Mouse (Mus musculus): ENCODE measurements at regions not wholly inside any gene's neighbourhood (a gene's known extent, or its start where the extent isn't known, plus 50 kb on each side); places are given as distances from the start of the nearest gene placed in this dataset.

DNA sequence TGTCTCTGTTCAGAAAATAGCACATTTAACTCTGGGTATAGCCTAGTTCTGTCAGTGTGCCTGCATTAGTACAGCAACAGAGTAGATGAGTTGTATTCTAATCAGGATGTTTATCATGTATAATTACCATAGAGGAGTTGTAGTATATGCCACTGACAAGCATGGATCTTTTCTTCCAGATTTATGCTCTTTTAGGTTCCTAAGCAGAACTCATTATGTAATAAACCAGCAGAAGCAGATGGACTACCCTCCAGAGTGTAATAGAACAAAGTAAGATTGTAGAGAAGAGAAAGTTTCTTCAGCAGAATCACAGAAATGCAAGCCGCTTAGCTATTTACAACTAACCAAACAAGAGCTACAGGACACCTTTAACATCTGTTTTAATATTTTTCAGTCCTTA, 517.2 kb upstream of the Epha5 start:
- peak; percentile 96 for ATAC-seq (ENCODE audit: low TSS enrichment)

DNA sequence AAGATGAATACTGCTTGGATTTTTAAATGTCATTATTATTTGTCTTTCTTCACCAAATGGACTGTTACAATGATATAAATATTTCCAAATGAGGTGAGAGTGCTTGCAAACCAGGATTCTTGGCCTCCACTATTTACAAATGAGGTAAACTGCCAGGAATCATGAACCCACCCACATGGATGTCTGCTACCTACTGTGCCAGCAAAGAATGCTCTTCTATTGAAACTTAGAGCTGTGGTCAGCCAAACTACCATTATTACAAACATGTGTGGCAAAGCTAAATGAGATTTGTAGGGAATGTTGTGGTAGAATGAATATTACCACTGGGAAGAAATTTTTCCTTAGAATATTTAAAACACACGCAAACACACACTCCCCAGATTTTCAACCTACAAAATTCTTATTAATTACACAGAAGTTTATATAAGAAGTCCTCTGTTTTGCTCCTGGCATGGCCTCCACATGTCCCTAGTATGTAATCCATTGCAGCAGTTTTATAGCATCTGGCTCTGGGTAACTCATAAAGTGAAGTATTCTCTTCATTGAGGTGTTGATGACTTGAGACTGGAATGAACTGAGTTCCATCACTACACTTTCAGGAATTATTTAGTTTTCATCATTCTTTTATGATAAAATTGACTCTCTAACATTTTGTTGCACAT, 500.6 kb upstream of the Epha5 start:
- ATAC-seq (ENCODE audit: low TSS enrichment) = no peak

DNA sequence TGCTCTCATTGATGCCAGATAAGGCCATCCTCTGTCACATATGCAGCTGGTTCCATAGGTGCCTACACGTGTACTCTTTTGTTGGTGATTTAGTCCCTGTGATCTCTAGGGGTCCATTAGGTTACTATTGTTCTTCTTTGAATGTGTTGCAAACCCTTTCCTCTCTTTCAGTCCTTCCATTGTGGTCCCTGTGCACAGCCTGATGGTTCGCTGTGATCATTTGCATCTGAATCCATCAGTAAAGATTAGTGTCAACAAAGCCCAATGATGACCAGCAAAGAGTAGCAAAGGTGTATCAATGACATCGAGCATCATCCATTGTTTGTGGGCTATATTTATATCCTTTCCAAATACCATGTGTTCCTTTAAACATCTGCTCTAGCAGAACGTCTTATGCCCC, 484.5 kb upstream of the Epha5 start:
- no peak for ATAC-seq (ENCODE audit: low TSS enrichment)

DNA sequence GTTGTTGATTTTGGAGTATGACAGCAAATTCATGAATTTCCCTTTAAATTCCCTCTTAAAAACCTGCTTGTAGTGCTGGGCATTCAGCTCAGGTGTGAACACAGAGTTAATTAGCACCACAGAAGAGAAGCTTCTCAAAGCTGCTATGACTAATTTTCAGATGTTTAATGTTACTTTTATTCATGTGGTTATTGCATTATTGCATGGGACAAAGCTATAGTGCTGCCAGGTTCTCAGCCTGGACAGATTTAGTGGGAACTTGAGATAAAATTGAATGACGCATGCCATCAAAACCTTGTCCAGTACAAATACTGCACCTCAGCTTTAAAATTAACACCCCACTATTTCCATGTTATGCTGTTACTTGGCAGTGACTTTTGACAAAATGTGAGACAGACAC, 480.4 kb upstream of the Epha5 start:
- no peak for ATAC-seq (ENCODE audit: low TSS enrichment)

DNA sequence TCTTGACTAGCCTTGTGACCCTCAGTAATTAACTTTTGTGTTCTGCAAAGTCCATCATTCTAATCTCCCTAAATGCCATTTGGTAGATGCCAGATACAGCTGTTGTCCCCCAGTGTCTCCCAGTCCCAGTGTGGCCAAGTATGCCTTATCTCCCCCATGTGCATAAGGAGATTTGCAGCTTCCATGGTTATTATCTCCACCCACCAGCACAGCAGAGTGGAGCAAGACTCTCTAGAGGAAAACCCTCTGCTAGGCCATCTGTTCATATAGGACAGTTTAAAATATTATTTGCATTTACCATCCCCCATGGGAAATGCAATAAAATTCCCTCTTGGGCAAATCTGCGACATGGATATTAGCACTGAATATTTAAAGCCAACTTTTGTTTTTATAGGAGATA, 436.4 kb upstream of the Epha5 start:
- 0 out of 2 replicates have a peak, but pooled peaks have one; percentile 44 for ATAC-seq (ENCODE audit: low TSS enrichment)

DNA sequence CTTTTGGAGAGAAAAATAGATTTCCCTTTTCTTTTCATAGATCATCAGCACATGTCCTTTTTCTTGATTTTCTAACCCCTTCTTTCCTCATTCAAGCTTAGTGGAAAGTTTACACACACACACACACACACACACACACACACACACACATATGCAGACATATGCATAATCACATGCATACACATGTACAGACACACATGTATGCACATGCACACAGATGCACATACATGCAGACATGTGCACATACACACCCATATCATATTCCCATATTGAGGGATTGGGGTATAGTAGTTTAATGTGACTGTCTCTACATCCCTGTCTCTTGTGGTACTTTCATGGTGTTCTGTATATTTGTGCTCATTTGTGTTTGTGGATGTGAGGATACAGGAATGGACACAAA, 432.0 kb upstream of the Epha5 start:
- no peak for ATAC-seq (ENCODE audit: low TSS enrichment)

DNA sequence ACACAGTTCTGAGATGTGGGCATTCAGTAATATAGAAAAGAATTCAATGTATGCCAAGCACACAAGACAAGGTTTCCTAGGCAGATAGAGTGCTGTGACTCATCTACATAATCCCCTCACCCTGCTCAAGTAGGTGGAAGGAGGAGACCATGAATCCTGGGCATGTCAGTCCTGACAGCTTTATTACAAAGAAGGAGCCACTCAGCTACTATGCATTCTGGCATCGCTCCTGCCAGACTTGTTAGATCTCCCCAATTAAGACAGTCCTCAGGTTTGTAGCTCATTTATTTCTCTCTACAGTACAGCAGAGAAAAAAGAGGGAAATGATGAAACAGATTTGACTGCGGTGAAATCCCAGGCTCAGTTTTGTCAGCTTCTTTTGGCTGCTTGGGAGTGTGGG, 431.6 kb upstream of the Epha5 start:
- peak; percentile 95 for ATAC-seq (ENCODE audit: low TSS enrichment)

DNA sequence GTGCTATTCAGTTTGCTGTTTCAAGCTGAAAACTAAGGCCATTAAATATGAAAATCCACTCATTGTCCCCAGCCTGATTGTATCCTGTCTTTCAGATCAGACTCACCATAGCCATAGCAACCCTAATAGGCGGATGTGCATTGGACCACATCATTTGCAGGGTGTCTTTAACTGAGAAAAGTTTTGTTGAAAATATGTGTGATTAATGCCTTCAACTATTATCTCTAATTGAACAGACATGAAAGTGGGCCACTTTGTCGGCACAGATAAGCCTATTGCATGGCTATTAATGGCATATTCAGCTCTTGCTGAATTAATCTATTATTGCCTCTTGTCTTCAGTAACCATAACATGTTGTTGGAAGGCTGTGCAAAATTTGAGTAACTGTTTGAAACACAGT, 394.3 kb upstream of the Epha5 start:
- no peak for ATAC-seq (ENCODE audit: low TSS enrichment)

DNA sequence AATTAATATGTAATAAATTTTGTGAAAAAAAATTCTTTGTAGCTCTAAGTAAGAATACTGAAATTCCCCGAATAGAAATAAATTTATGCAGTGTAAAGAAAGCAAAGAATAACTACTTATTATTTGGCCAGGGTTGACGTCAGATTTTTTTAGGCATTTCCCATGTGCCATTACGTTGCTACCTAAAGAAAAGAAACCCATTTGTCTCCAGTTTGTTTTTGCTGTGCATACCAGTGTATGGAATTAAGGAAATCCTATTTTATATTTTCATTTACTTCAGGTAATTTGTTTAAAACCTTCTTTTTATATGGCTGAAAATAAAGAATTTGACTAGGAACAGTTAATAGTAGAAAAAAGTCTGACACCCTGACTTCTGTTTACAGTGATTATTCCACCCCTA, 393.7 kb upstream of the Epha5 start:
- no peak for ATAC-seq (ENCODE audit: low TSS enrichment)

DNA sequence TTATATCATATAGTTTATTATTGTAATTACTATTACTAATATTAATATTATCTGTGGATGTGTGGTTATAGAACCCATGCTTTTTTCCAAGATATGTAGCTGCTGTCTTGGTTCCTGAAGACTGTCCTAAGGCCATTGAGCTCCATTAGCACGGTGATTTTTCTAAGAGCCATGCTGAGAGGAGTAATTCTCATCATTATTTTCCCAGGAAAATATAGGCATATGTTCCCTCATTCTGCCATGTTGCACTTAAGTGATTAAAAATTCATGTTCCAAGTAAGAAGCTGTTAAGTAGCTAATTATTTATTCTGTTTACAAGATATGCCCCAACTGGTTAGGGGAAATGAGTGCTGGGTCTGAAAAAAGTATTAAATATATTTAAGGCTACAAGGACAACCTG, 345.4 kb upstream of the Epha5 start:
- ATAC-seq (ENCODE audit: low TSS enrichment) = no peak

DNA sequence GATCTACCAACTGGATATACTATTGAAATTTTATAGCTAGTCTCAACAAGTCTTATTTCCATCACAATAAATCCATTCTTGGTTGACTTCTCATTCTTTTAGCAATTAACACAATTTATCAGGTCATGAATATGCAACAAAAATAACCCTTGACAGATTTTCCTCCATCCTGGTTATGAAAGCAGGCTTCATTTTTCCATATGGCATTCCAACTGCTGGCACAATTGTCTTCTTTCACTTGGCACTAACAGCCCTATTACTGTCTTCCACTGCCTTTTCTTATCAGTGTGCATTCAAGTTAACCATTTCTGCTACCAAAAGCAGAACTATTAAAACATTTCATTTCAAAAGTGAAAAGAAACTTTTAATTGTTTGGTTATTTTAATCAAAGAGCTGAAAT, 334.9 kb upstream of the Epha5 start:
- ATAC-seq (ENCODE audit: low TSS enrichment) = no peak

DNA sequence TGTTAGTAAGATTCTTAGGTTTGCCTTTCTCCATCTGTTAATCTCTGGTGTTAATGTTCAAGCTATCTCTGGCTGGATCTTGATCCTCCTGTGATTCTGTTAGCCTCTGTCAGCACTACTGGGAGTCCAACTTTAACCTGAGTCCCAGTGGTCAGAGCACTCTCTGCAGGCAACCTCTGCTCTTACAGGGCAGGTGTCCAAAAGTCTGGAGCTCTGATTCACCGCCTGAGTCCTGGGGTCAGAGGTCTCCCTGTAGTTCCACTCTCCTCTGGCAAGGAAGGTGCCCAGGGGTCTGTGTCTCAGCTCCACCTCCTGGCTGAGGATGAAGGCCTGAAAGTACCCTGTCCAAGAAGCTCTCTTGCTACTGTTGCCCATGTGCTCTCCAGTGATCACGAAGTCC, 288.3 kb upstream of the Epha5 start:
- no peak for ATAC-seq (ENCODE audit: low TSS enrichment)

DNA sequence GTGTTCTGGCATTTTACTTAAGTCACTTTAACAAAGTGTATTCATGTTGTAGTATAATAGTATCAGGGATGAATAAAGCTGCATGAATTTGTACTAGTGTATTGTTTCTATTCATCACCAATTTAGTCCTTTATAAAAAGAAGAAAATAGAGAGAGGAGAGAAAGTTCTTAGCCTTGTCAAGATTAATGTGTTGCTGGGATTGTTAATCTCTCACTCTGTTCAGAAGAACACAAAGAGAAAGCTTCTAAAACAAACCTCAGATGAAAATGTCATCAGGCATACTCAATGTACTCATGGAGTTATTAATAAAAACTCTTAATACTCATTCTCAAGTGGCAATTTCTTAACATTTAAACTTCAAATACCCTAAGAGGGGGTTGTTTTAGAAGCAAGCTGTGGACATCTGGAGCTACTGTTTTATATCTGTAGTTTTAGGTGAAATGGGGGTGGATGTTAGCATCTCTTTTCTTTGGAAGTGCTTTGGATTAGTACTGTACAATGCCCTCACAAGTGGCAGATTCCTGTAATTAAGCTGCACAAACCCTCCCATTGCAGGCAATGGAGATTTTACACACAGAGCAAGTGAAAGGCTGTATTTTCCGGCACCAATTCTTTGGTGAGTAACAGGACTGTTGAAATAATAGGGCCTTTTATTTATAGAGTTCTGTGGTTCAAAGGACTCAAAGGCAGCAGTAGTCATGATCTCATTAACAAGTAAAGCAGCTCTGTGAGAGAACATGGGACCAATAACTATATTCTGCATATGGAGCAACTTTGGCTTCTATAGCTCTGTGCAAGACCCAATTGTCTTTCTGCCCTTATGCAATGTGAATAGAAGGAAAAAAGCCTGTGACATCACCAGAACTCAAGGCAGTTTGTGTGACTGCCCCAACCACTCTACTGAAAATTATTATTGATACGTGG, 273.4 kb upstream of the Epha5 start:
- no peak for ATAC-seq (ENCODE audit: low TSS enrichment)

DNA sequence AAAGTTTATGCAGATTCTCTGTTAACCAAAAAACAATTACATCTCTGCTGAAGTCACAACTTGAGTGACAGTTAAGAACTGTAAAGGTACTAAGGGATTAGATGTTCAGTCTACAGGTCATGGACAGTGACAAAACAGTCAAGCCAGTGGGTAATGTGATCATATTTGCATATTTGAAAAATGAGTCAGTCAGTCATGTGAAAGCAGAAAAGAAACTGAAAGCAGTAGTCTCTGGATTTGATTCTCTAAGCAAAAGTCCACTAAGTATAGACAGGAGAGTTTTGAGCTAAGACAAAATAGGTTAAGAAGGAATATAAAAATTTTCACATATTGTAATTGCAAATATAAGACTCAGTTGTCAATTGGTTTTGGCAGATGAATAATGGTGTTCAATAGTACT, 270.4 kb upstream of the Epha5 start:
- no peak for ATAC-seq (ENCODE audit: low TSS enrichment)

DNA sequence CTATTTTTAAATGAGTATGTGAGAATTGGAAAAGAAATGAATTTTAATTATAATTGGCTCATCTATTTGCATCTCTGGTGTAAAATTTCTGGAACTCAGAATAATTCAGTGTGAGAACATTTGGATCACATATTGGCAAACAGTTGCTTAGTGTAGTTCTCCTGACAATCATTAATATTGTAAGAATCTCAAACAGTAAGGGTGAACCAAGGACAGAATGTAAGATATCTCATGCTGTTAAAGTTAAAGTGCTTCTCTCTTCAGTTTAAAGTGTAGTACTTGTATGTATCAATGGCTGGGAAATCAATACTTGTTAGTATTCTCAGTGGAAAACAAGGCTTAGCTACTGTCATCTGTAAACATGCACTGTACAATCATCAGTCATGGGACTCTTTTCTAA, 238.0 kb upstream of the Epha5 start:
- no peak for ATAC-seq (ENCODE audit: low TSS enrichment)

DNA sequence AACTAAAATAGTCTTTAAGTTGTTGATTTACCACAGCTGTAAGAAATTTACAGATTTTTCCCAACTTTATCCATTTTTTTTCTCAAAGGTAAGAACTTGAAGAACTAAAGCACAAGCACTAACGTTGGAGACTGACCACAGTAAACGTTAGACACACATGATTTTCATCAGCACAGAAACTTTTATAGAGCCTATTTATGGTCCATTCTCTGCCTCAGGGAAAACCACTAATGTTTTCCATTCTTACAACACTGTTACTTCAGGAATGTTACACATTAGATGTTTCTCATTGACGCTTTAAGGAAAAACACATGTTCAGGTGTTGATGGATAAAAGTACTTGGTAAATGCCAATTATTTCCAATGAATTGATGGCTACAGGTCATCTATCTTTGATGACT, 218.3 kb upstream of the Epha5 start:
- no peak for ATAC-seq (ENCODE audit: low TSS enrichment)

DNA sequence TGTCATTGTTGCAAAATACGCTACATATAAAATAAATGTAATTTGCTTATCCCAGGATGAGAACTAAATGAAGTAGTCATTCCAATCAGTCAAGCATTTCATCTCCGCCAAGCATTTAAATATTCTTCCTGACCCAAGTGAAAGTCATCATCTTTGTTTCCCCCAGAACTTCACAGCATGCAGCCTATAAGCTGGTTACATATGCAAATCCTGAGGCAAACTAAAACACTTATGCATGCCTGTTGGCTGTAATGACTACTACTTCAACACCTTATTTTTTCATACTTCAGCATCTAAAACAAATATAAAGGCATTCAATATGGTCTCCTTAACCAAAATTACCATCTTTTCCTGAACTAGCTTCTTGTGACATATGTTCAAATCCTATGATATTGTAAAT, 215.7 kb upstream of the Epha5 start:
- no peak for ATAC-seq (ENCODE audit: low TSS enrichment)

DNA sequence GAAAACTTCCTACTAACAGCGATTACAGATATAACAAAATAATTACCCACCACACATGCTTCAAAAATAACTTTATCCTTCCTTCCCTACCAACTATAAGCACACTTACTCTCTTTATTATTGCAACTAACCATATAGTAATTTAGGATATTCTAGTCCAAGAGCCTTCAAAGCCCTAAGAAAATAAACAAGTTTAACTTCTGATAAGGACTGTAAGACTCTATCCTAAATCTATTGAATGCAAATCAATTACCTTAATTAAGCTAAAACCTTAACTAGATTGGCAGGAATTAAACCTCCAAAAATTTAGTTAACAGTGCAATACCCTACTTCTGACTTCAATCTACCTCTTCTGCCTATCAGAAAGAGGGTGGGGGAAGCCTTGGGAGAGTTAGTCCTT, 201.0 kb upstream of the Epha5 start:
- ATAC-seq (ENCODE audit: low TSS enrichment) = no peak

DNA sequence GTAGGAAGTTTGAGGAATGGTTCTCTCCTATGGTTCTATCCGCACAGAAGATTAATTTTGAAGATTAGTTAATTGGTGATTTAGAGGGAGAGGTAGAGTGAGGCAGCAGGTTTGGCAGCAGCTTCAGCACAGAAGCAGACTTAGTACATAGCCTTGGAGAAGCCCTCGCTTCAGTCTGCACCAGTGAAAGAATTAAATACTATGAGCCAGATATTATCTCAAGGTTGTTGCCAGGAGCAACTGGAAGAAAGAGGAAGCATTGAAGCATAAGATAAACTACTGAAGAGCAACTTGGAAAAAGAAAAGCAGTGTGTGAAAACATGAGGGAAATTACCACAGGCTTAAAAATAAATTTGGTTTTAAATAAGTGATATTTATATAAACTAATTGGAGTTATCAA, 191.5 kb upstream of the Epha5 start:
- no peak for ATAC-seq (ENCODE audit: low TSS enrichment)

DNA sequence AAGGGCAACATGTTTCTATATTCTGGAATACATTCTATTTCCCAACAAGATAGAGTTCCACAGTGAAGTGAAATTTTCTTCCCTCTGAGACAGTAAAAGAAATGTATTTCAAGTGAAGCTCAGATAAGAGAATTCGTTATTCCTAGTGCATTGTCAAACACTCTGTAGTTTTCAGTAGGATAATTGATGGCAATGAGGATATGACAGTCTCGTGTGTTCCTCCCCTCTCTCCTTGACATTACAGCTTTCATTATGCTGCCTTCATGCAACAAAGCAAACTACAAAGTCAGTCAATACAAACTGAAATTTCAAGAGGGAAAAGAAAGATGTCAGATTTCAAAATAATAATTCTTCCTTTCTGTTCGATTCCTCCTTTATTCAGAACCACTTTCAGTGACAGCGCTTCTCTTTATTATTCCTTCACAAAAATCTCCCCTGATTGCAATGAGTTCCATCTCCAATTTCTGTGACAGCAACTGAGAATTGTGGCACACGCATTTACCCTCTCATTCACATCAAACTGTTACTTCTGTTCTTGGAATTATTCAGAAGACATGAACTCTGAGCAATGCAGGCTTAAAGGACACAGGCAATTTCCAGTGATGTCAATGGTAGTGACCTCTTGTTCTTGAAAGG, 148.2 kb upstream of the Epha5 start:
- no peak for ATAC-seq (ENCODE audit: low TSS enrichment)

DNA sequence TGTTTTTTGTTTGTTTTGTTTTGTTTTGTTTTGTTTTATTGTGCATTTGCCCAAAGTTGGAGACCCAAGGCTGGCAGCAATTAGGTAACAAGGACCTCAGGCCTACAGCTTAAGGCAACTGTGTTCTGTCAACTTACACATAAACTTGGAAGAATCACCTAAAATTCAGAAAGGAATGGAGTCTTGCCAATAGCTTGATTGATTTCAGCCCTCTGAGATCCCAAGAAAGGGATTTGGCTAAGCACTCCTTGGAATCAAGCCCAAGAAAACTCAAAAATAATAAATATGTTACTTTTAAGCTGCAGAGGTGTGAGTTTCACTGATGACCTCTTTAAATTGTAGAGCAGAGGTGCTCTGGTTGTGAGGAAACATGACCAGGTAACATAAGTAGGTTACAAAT, 102.7 kb upstream of the Epha5 start:
- no peak for ATAC-seq (ENCODE audit: low TSS enrichment)

DNA sequence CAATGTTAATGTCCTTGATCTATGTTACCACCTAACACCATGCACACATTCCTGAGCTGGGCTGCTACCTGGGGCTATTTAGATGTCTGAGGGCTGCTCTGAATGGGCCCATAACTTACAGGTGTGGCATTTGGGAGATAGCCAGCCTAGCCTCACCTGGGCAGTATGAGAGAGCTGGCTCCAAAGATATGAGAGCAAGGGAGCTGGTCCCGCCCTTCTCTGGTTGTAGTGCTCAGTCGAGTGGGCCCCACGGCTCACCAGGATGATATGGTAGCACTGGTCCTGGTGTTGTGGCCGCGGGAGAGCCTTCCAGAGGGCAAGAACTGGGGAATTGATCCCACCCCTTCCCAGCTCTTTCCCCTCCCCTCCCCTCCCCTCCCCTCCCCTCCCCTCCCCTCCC, 93.0 kb upstream of the Epha5 start:
- no peak for ATAC-seq (ENCODE audit: low TSS enrichment)

DNA sequence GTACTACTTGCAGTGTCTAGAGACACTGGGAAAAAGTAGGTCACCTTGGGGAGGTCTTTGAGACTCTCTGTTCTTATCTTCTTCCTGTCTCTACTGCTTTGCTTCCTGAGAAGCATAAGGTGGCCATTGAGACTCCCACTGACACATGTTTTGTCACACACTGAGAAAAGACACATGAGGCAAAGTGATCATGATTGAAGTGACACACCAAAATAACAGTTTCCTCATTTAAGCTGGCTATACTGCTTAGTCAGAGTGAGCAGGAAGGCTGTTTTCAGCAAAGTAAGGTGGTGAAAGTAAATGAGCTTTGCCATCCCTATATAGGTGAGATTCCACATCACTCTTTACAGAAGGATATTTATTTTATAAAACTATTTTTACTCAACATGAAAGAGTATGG, 63.8 kb upstream of the Epha5 start:
- no peak for ATAC-seq (ENCODE audit: low TSS enrichment)

All from frontal cortex, adult (tissue).